Mouse (Mus musculus) heart, postnatal 0 days (tissue): Measurements from ENCODE around the gene Pde4dip.

ENCODE experiments used
- CTCF ChIP-seq: IDR thresholded peaks from 2 replicates; pipeline ENCODE4 v1.5.1; 2016; ENCODE audit warnings: antibody characterized with exemption, control low read depth, low read depth
- EP300 ChIP-seq: IDR thresholded peaks from 2 replicates; pipeline ENCODE4 v1.6.1; 2016; ENCODE audit warnings: antibody characterized with exemption, low read depth

DNA sequence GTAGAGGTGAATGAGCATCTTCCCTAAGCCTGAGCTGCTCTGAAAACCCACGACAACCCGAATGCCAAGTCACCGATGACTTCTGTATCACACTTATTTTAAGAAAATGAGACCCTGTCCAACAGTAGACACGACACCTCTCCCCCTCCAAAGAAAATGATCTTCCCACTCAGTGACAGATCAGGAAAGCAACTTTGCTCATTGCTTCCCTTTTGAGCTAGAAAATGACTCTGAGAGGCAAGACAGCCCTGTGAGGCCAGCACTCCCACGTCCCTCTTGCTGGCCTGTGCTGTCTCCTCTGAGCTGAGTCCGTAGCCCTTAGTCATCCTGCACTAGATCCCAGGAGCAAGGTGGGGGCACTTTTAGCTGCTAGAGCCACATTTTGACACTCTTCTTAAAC, 155.9 kb downstream of the Pde4dip start:
- TF ChIP-seq CTCF: no peak
- TF ChIP-seq EP300: no peak
